Mouse (Mus musculus): ENCODE results near the gene Crocc2.

DNA sequence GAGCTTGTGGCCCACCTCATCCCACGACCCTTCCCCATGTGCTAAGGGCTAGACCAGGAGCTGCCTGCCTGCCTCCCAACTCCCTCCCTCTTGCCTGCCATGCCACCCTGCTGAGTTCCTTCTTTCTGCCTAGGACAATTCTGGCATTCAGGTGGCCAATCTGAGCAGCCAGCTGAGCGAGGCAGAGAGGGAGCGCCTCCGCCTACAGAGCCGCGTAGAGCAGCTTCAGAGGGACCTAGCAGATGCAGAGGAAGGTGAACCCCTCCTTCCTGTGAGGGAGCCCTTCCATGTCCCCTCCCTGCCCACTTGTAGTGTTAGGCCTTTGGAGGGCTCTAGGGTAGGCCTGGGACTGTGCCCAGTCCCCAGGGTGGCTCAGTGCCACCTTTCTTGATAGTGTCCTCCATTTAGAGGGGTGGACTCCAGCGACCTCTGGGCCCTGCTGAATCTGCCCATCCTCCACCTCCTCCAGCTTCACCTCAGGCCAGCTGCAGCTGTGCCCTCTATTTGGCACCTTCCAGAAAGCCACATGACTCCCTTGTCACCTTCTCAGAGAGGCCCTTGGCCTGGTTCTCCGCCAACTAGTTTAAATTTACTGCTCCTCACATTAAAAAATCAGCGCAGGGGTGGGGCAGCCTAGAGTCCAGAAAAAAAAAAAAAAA lies 48.4 kb downstream of the Crocc2 start:
- no peak for TF ChIP-seq CTCF (IDR thresholded peaks at IDR 0.05; ENCODE audit: insufficient read depth, low read depth, low read length)
- no peak for TF ChIP-seq POLR2A (IDR thresholded peaks at IDR 0.05; ENCODE audit: insufficient read depth, low read depth, low read length)
